Mouse (Mus musculus) cerebral cortex, adult 2 months (tissue): ENCODE measurements around the gene Pvalb.

ENCODE experiments used
- WGBS: fragments of 180-500 bp; shearing (Covaris S2); methylation state at CpG from one replicate; pipeline ENCODE4 v1.1.7; 2018; 5-methylcytosine and 5-hydroxymethylcytosine counted together

Gene Pvalb

DNA sequence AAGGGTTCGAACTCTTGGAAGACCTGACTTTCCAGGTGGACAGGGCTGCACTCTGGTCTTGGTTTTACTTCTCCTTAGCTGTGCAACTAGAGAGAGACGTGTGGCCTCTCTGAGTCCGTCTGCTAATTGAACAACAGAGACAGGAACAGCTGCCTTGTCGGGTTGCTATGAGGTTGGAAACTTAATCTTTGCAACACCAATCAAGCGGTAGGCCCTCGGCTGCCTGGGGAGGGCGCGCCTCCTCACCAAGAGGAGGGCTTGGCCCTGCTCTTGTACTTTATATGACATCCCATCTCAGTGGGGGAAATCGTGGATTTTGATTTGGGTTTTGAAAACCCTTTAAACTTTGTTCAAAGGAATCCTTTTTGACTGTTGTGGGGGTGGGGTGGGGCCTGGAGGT is 44.3 kb downstream of the Pvalb start:
- WGBS = 86% methylated on average over 9 of the region's 9 CpGs

DNA sequence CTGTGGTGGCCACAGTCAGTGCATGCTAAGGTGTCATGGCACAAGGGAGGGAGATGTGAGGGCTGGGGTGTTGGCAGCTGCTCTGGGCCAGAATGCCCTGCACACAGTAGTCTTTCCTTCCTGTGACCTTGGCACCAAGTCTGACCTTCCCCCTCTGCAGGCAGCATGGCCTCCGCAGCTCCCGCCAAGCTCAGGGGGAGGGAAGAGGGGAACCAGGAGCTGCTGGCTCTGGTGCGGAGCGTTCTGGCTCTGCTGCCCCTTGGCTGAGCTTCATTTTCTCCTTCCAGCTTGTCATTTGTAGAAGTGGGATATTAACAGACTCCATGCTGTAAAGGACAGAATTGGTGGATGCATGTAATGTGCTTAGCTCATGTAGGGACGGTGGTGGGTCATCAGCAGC is 47.9 kb downstream of the Pvalb start:
- 71% methylated on average over 5 of the region's 5 CpGs for WGBS

DNA sequence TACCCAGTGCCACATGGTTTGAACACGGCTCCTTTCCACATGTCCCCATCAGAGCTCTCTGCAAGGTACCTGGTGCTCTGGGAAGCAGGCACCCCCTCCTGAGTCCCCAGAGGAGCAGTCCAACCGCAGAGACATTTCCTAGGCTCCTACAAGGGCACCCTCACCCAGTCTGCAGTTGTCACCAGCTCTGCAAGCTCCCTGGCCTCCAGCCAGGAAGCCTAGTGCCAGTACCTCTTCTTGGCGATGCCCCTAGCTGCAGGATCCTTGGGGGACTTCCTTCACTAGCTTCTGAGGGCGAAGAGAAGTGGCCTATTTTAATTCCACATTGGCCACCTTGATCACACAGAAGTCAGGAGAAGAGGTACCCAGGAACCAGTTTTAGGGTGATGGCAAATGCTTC is 48.4 kb downstream of the Pvalb start:
- WGBS = 57% methylated on average over 4 of the region's 4 CpGs

DNA sequence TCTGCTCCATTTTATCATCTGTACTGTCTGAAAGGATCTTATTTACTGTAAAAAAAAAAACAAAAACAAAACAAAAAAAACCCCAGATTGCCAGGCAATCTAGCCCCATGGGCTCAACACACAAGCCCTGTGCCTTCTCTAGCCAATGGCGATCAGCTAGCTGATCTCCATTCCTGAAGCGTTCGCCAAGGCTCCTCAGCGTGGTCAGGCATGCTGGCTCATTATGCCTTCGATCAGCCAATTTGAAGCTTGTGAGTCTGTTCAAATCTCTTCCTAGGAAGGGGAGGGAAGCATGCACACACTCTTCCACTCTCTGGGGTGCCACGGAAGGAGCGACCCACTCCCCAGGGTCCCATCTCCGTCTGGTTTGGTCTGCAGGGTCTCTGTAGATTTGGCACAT is 48.9 kb downstream of the Pvalb start:
- WGBS = 69% methylated on average over 8 of the region's 8 CpGs

GRCm38 (mm10) chr15:78155421-78155820 is 50.8 kb downstream of the Pvalb start:
- WGBS = 88% methylated on average over 6 of the region's 6 CpGs

- 68% methylated on average over 11 of the region's 11 CpGs for WGBS
Measured at GRCm38 (mm10) chr15:78153045-78153775, 53.0 kb downstream of the Pvalb start.

- 71% methylated on average over 7 of the region's 7 CpGs for WGBS
Measured at GRCm38 (mm10) chr15:78148565-78148964, 57.6 kb downstream of the Pvalb start.
